Mouse (Mus musculus): ENCODE measurements around the gene Mbd6. TPM values are rescaled to one million over a fixed set of nuclear protein-coding genes. Genes with fewer than 3 reads are reported as not detected.
A peak's percentile ranks its signal among the peaks of the same experiment; 100 is the strongest.

Gene Mbd6
- polyA plus RNA-seq, 1 experiment from 2014 or later, result 16.1 TPM

- Histone ChIP-seq H3K27ac (replicated peaks) (peak overlapping the region; percentile 98; the same call in 1 of the 2 replicates), H3K9ac (peak overlapping the region; percentile 79), H3K9me3 (no peaks in the 10 kb centered on the region), H3K4me3 (peak overlapping the region; percentile 52), H3K4me1 (replicated peaks) (peaks cover 38% of the 10 kb centered on the region), H3K36me3 (peaks cover 34% of the 10 kb centered on the region), H3K4me2 (peak overlapping the region; percentile 73), H3K27me3 (no peaks in the 10 kb centered on the region)
- WGBS, result 50% methylated on average over 5 of the region's 5 CpGs
- no peak for ATAC-seq (ENCODE audit: low FRiP score, low read depth)
Measured at GRCm38 (mm10) chr10:127291881-127292638, 3.2 kb upstream of the Mbd6 start.

GRCm38 (mm10) chr10:127290930-127291880 lies 2.4 kb upstream of the Mbd6 start:
- Histone ChIP-seq H3K4me1 (replicated peaks) (peaks cover 47% of the 10 kb centered on the region), H3K27ac (replicated peaks) (peak overlapping the region; percentile 98), H3K4me2 (peak overlapping the region; percentile 73), H3K9me3 (no peaks in the 10 kb centered on the region), H3K36me3 (peaks cover 27% of the 10 kb centered on the region), H3K4me3 (peak overlapping the region; percentile 52), H3K9ac (peak overlapping the region; percentile 79), H3K27me3 (no peaks in the 10 kb centered on the region)
- WGBS, result 3% methylated on average over 19 of the region's 19 CpGs
- peak; percentile 50 for ATAC-seq (ENCODE audit: low FRiP score, low read depth)

GRCm38 (mm10) chr10:127290307-127290929 lies 1.6 kb upstream of the Mbd6 start:
- ATAC-seq (ENCODE audit: low FRiP score, low read depth), result peak; percentile 94
- no peaks in the 10 kb centered on the region for H3K9me3 ChIP-seq
- peak overlapping the region; percentile 52 for H3K4me3 ChIP-seq
- H3K27me3 ChIP-seq, result no peaks in the 10 kb centered on the region
- H3K27ac ChIP-seq (replicated peaks), result peak overlapping the region; percentile 98
- peaks cover 25% of the 10 kb centered on the region for H3K36me3 ChIP-seq
- WGBS, result 0% methylated on average over 45 of the region's 47 CpGs
- peak overlapping the region; percentile 79 for H3K9ac ChIP-seq
- peaks cover 55% of the 10 kb centered on the region for H3K4me1 ChIP-seq (replicated peaks)
- H3K4me2 ChIP-seq, result peak overlapping the region; percentile 73

GRCm38 (mm10) chr10:127289573-127290191 lies 864 bp upstream of the Mbd6 start:
- H3K27ac ChIP-seq (replicated peaks), result peak overlapping the region; percentile 98
- peaks cover 62% of the 10 kb centered on the region for H3K4me1 ChIP-seq (replicated peaks)
- ATAC-seq (ENCODE audit: low FRiP score, low read depth), result peak; percentile 2; the same call in 1 of the 2 replicates
- no peaks in the 10 kb centered on the region for H3K27me3 ChIP-seq
- peak overlapping the region; percentile 73 for H3K4me2 ChIP-seq
- peaks cover 18% of the 10 kb centered on the region for H3K36me3 ChIP-seq
- peak overlapping the region; percentile 52 for H3K4me3 ChIP-seq
- H3K9me3 ChIP-seq, result no peaks in the 10 kb centered on the region
- WGBS, result 2% methylated on average over 15 of the region's 15 CpGs
- peak overlapping the region; percentile 79 for H3K9ac ChIP-seq

- 0% methylated on average over 17 of the region's 28 CpGs for WGBS
- Histone ChIP-seq H3K36me3 (peaks cover 17% of the 10 kb centered on the region), H3K4me1 (replicated peaks) (peaks cover 70% of the 10 kb centered on the region), H3K4me3 (peak overlapping the region; percentile 52), H3K27ac (replicated peaks) (peak overlapping the region; percentile 98), H3K9me3 (no peaks in the 10 kb centered on the region), H3K27me3 (no peaks in the 10 kb centered on the region), H3K4me2 (peak overlapping the region; percentile 73), H3K9ac (peak overlapping the region; percentile 79)
- ATAC-seq (ENCODE audit: low FRiP score, low read depth), result 0 out of 2 replicates have a peak, but pooled peaks have one; percentile 0
Measured at GRCm38 (mm10) chr10:127288328-127288799, 454 bp downstream of the Mbd6 start.

- H3K9me3 ChIP-seq, result no peaks in the 10 kb centered on the region
- H3K36me3 ChIP-seq, result peaks cover 21% of the 10 kb centered on the region
- ATAC-seq (ENCODE audit: low FRiP score, low read depth), result no peak
- H3K27me3 ChIP-seq, result no peaks in the 10 kb centered on the region
- peak overlapping the region; percentile 73 for H3K4me2 ChIP-seq
- H3K9ac ChIP-seq, result peak overlapping the region; percentile 79
- 2% methylated on average over 3 of the region's 3 CpGs for WGBS
- peaks cover 70% of the 10 kb centered on the region for H3K4me1 ChIP-seq (replicated peaks)
- H3K27ac ChIP-seq (replicated peaks), result peak overlapping the region; percentile 98
- H3K4me3 ChIP-seq, result peak overlapping the region; percentile 52
Measured at GRCm38 (mm10) chr10:127287936-127288293, 903 bp downstream of the Mbd6 start.

- Histone ChIP-seq H3K36me3 (peaks cover 26% of the 10 kb centered on the region), H3K4me1 (replicated peaks) (peaks cover 67% of the 10 kb centered on the region)
Measured at GRCm38 (mm10) chr10:127287271-127287935, 1.4 kb downstream of the Mbd6 start.

GRCm38 (mm10) chr10:127286730-127287129 lies 2.1 kb downstream of the Mbd6 start:
- H3K4me3 ChIP-seq, result peak overlapping the region; percentile 52
- no peaks in the 10 kb centered on the region for H3K27me3 ChIP-seq
- WGBS, result 40% methylated on average over 7 of the region's 7 CpGs
- peak overlapping the region; percentile 98 for H3K27ac ChIP-seq (replicated peaks)
- H3K4me2 ChIP-seq, result peak overlapping the region; percentile 73
- no peaks in the 10 kb centered on the region for H3K9me3 ChIP-seq
- H3K4me1 ChIP-seq (replicated peaks), result peaks cover 60% of the 10 kb centered on the region
- peaks cover 33% of the 10 kb centered on the region for H3K36me3 ChIP-seq
- H3K9ac ChIP-seq, result peak overlapping the region; percentile 79; the same call in 1 of the 2 replicates
- no peak for ATAC-seq (ENCODE audit: low FRiP score, low read depth)

More at GRCm38 (mm10) chr10:127287271-127287935, 1.4 kb downstream of the Mbd6 start:
- no peaks in the 10 kb centered on the region for H3K27me3 ChIP-seq
- H3K27ac ChIP-seq (replicated peaks), result peak overlapping the region; percentile 98
- WGBS, result 66% methylated on average over 15 of the region's 15 CpGs
- ATAC-seq (ENCODE audit: low FRiP score, low read depth), result no peak
- H3K9ac ChIP-seq, result peak overlapping the region; percentile 79
- peak overlapping the region; percentile 52 for H3K4me3 ChIP-seq
- peak overlapping the region; percentile 73 for H3K4me2 ChIP-seq
- H3K9me3 ChIP-seq, result no peaks in the 10 kb centered on the region

GRCm38 (mm10) chr10:127286194-127286593 lies 2.6 kb downstream of the Mbd6 start:
- 56% methylated on average over 7 of the region's 7 CpGs for whole genome bisulfite sequencing
- peaks cover 55% of the 10 kb centered on the region for H3K4me1 ChIP-seq (replicated peaks)
- H3K9ac ChIP-seq, result 0 out of 2 replicates have a peak overlapping the region, but pooled peaks have one; percentile 10
- no peaks in the 10 kb centered on the region for H3K9me3 ChIP-seq
- no peak overlapping the region; the same call in 1 of the 2 replicates for H3K4me3 ChIP-seq
- H3K27ac ChIP-seq (replicated peaks), result no peak overlapping the region
- H3K27me3 ChIP-seq, result no peaks in the 10 kb centered on the region
- peak overlapping the region; percentile 73 for H3K4me2 ChIP-seq
- H3K36me3 ChIP-seq, result peaks cover 38% of the 10 kb centered on the region
- no peak for ATAC-seq (ENCODE audit: low FRiP score, low read depth)

GRCm38 (mm10) chr10:127285644-127286043 lies 3.2 kb downstream of the Mbd6 start:
- no peak overlapping the region for H3K27ac ChIP-seq (replicated peaks)
- 0 out of 2 replicates have a peak overlapping the region, but pooled peaks have one; percentile 10 for H3K9ac ChIP-seq
- no peak overlapping the region for H3K4me2 ChIP-seq

More at GRCm38 (mm10) chr10:127285644-127286043, 3.2 kb downstream of the Mbd6 start:
- no peak for ATAC-seq (ENCODE audit: low FRiP score, low read depth)
- Histone ChIP-seq H3K27me3 (no peaks in the 10 kb centered on the region), H3K9me3 (no peaks in the 10 kb centered on the region), H3K36me3 (peaks cover 44% of the 10 kb centered on the region), H3K4me3 (no peak overlapping the region), H3K4me1 (replicated peaks) (peaks cover 54% of the 10 kb centered on the region)
- WGBS, result 62% methylated on average over 13 of the region's 13 CpGs
